Mouse (Mus musculus) macrophage (primary cell): Measurements from ENCODE around the gene Ceacam1. TPM values are rescaled to one million over a fixed set of nuclear protein-coding genes. Genes with fewer than 3 reads are reported as not detected.
"Not testable (repeated sequence)": the region's sequence is repeated elsewhere in the genome, so short reads cannot be mapped to it uniquely, and the experiment has no call there.

Experiments
- H3K27ac ChIP-seq: fragments of 350-480 bp; formaldehyde crosslinking; 2 replicates; pipeline ENCODE4 v1.9.0; 2021
- H3K36me3 ChIP-seq: fragments of 350-480 bp; formaldehyde crosslinking; 2 replicates; pipeline ENCODE4 v1.9.0; 2021; ENCODE audit errors: inconsistent target
- H3K4me3 ChIP-seq: fragments of 350-480 bp; formaldehyde crosslinking; 2 replicates; pipeline ENCODE4 v1.9.0; 2021; ENCODE audit errors: inconsistent target
- H3K79me2 ChIP-seq: fragments of 350-480 bp; formaldehyde crosslinking; 2 replicates; pipeline ENCODE4 v1.9.0; 2021; ENCODE audit errors: inconsistent target
- WGBS: methylation state at CpG from one replicate; pipeline ENCODE4 v1.1.7; 2026; ENCODE audit warnings: inconsistent platforms; ENCODE audit not compliant: missing documents; 5-methylcytosine and 5-hydroxymethylcytosine counted together
- polyA plus RNA-seq: library from polyadenylated mRNA; stranded (reverse); fragments of 250-400 nt; gene quantifications from 3 replicates; pipeline ENCODE4 v1.2.4, GENCODE M21; 2018; ENCODE audit warnings: inconsistent platforms

Gene Ceacam1
- polyA plus RNA-seq, 1 experiment from 2014 or later: 15.5 TPM

DNA sequence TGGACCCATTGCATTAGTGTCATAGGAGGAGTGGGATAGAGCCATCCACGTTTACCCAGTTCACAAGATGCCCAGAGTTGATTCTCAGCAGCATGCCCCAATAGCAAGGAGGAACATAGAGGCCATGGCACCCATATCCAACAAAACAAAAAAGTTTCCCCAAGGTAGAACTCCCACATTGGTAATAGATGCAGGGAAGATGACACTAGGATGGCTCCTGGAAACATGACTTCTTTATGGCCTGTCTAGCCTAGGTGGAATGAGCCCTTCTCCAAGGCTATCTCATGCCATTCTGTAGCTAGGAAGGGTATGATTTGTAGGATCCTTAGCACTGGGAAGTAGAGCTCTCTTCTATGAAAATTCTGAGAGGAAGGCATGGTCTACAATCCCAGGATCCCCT is 12.4 kb downstream of the Ceacam1 start:
- Histone ChIP-seq H3K79me2 (no peaks in the 10 kb centered on the region), H3K27ac (no peak overlapping the region), H3K4me3 (no peak overlapping the region), H3K36me3 (no peaks in the 10 kb centered on the region)
- 100% methylated on average over 1 of the region's 1 CpGs for WGBS

DNA sequence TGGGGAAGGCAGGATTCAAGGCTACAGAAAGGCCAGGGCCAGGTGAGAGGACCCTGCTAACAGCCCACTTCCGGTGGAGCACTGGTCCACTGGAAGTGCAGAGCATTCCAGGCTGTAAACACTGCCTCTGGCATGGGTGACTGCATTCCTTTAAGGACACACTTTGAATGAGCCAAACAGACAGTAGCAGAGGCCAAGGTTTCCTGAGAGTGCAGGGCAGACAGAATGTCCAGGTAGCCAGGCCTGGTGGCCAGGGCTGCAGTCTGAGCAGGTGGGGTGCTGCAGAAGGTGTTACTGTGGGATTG is 15.4 kb downstream of the Ceacam1 start:
- H3K4me3 ChIP-seq, H3K36me3 ChIP-seq, H3K79me2 ChIP-seq, H3K27ac ChIP-seq: not testable (repeated sequence)
- WGBS: no CpG with 5 or more reads among the region's 1 CpGs

DNA sequence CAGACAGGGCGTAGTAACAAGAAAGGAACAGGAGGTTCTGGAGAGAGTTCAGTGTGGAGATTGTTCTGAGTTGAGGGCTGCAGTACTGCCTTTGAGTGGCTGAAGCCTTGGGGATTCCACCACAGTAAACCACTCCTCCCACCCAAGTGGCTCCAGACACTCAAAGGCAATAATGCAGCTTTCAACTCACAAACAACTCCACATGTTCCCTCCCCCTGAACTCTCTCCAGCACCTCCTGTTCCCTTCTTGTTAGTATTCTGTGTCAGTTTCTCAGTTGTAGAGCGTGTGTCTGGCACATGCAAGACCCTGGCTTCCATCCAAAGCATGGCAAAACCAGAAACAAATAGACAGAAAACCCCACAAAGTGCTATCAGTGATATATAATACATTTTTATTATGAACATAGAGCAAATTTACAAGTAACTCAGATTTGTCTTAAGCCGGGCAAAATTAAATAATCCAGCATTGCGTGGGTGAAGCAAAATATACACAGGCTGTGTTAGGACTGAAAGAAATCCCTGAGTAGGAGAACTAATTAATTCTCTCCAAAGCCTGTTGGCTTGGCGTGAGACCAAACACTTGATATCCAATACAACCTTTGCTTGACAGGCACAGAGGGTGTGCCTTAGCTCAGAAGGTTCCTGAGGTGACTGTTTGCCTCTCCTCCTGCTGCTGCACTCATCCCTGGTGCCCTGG is 15.9 kb downstream of the Ceacam1 start:
- not testable (repeated sequence) for H3K4me3 ChIP-seq, H3K27ac ChIP-seq, H3K79me2 ChIP-seq, H3K36me3 ChIP-seq
- 85% methylated on average over 2 of the region's 5 CpGs for WGBS

DNA sequence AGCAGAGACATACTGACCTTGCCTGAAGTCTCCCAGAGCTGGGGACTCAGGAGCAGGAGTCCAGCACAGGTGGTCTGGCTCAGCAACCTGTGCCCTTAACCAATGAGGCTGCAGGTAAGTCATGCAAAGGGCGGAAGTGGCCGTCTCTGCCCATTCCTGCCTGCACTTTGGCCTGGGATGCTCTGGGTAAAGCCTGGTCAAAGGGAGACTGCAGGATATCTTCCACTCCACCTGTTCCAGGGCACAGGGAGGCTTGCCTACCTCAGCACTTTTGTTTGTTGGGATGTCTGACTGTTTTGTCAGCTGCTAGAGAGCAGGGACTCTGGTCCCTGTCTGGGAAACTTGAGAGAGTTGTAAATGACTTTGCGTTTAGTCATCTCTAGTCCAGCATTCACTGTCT is 25.3 kb downstream of the Ceacam1 start:
- Histone ChIP-seq H3K27ac (no peak overlapping the region), H3K4me3 (no peak overlapping the region), H3K36me3 (no peaks in the 10 kb centered on the region), H3K79me2 (no peaks in the 10 kb centered on the region)
- WGBS: 93% methylated on average over 3 of the region's 3 CpGs

DNA sequence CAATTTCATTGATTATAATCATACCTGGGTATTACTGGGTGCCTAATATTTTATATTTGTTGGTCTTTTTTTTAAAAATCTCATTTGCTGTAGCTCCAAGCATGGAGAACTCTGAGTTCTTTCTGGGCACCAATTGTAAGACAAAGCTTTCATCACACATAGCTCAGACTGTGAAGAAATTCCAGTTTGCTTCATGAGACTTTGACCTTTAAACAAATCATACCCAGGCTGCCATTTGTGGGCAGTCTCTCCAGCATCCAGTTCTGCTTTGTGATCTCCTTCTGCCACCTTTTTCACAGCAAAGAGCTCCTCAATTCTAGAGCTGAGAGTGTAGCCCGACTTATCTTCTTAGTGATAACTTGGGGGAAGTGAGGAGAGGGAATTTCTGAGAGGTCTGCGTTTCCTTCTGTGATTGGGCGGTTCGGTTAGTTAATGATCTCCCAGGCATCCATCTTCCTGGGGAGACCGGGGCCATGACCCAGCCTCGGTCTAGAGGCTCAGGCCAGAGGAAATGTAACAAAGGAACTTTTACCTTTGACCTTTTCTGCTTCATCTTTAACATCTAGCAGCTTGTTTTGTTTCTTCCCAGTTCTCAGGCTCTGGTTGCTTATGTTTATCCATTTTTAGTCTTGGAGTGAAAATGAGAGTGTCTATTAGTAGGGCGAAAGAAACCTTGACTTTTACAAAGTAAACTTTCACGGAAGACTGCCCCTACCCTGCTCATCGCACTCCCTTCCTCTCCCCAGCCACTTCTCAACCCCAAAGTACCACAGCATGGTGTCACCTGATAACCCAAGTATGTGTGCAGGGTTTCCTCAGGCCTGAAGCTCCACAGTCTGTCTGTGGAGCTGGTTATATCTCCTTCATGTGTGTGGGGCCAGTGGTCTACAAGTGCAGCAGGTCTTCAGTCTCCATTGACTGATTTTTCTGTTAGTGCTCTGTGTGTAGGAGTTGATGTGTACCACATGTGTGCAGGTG is 27.2 kb downstream of the Ceacam1 start:
- Histone ChIP-seq H3K27ac (no peak overlapping the region), H3K4me3 (no peak overlapping the region), H3K79me2 (no peaks in the 10 kb centered on the region), H3K36me3 (no peaks in the 10 kb centered on the region)
- 88% methylated on average over 9 of the region's 9 CpGs for WGBS

DNA sequence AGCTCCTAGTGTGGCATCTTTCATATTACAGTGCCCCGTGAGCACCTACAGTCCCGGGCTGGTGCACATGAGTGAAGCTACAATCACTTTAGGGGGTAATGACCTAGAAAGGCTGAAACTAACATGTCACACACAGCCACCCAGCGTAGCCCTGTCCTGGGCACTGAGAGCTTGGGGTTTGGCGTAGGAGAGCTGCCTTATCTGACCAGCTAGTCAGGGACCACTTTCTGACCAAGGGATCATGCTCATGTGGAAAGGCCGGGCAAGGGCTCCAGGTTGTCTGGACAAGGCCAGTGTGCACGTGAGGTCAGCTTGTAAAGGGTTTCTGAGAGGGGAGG is 36.6 kb downstream of the Ceacam1 start:
- 85% methylated on average over 6 of the region's 6 CpGs for WGBS
- H3K79me2 ChIP-seq: no peaks in the 10 kb centered on the region
- H3K36me3 ChIP-seq: no peaks in the 10 kb centered on the region
- no peak overlapping the region for H3K27ac ChIP-seq
- H3K4me3 ChIP-seq: no peak overlapping the region

DNA sequence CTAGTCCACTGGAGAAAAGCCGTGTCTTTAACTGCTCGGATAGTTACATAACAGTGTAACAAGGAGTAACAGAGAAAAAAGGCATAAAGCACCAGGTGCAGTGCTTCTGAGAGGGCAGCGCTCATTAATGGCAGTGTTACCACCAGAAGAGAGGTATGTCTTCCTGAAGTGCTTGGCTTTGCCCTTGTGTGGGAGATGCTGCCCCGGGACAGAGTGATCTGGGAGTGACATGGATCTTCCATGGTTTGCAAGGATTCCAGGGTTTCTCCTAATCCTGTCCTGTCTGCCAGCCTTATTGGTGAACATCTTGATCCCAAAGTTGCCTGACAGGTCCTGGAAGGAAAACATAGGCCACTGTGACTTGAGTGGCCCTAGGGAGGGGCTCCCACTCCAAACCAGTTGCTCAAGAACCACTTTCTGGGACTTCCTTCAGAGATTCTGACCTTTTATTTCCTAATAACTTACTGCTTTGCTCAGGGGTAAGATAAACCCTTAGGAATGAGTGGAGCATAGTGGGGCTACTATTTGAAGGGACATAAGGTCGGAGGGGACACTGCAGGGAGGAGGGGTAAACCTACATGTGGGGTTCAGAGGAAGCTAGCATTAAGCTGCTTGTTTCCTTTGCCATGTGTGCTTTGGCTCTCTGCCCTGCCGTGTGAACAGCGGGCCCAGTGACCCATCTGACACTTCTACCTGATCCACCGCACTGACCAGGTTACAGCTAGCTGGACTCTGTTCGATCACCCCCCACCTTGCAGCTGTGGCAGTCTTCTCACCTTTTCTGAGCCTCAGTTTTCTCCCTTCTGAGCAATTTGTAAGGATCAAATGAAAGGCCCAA is 37.2 kb downstream of the Ceacam1 start:
- Histone ChIP-seq H3K27ac (no peak overlapping the region), H3K79me2 (no peaks in the 10 kb centered on the region), H3K36me3 (no peaks in the 10 kb centered on the region), H3K4me3 (no peak overlapping the region)
- WGBS: 76% methylated on average over 9 of the region's 9 CpGs

DNA sequence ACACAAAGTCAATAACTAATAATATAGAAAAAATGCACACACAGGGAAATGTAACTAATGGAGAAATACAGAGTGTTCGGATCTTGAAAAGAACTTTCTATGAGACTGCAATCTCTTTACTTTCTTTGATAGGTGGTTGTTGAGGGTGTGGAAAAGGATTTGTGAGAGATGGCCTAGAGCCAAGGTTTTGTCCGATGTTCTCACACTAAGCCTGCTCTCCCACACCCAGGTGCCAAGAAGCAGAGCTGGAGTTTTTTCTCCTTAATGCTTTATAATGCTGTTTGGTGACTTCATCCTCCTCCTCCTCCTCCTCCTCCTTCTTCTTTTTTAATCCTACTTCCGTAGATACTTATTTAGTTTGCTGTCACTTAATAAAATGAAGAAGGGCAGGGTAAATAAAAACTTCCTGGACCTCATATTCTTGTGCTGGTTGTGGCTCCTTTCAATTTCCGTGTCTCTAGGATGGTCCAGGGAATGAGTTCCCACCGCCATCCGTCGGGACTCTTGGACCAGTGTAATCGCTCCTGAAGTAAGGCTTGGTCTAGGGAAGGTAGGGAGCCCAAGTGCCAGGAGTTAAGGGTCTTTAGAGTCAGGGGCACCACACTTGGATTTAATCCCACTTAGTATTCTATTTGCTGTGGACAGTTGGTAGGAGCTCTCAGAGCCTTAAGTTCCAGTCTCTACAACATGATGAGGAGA is 38.1 kb downstream of the Ceacam1 start:
- WGBS: 95% methylated on average over 8 of the region's 8 CpGs

DNA sequence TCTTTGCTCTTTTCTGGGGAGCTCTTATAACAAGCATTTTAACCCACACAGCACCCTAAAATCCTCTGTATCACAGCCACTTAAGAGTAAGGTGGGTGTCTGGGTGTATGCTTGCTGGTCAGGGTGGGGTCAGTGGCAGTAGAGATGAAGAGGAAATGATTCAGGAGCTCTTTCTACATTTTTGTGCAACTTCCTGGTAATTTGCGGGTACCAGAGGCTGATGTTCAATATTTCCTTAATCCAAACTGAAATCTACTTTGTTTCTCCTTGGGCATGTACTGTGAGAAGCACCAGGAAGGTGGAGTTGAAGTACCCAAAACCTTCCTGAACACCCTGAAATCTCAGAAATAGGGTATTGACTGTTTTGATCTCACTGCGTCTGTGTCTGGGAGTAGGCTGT is 40.7 kb downstream of the Ceacam1 start:
- Histone ChIP-seq H3K4me3 (no peak overlapping the region), H3K79me2 (no peaks in the 10 kb centered on the region), H3K36me3 (no peaks in the 10 kb centered on the region), H3K27ac (peak overlapping the region; percentile 69)
- WGBS: 22% methylated on average over 2 of the region's 2 CpGs

More for the DNA sequence above, 38.1 kb downstream of the Ceacam1 start:
- Histone ChIP-seq H3K36me3 (no peaks in the 10 kb centered on the region), H3K4me3 (no peak overlapping the region), H3K79me2 (no peaks in the 10 kb centered on the region), H3K27ac (no peak overlapping the region)

DNA sequence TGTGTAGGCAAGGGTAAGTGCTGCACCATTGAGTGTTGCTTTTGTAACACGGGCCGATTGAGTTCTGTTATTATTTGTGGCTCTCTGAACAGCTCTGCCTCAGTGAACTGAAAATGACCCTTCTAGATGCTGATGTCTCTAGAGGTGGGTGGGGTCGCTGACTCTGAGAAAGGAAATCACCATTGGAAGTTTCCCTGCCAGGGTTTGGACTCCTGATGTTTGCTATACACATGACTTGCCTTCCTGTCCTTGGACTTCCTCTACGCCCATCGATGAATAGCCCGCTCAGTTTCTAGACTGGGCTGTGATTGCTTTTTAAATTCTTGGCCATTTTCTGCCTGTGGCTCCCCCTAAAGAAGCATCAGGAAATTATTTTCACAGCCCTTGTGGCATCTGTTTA is 41.2 kb downstream of the Ceacam1 start:
- H3K4me3 ChIP-seq: no peak overlapping the region
- H3K79me2 ChIP-seq: no peaks in the 10 kb centered on the region
- H3K27ac ChIP-seq: peak overlapping the region; percentile 69
- 49% methylated on average over 6 of the region's 6 CpGs for WGBS
- no peaks in the 10 kb centered on the region for H3K36me3 ChIP-seq

DNA sequence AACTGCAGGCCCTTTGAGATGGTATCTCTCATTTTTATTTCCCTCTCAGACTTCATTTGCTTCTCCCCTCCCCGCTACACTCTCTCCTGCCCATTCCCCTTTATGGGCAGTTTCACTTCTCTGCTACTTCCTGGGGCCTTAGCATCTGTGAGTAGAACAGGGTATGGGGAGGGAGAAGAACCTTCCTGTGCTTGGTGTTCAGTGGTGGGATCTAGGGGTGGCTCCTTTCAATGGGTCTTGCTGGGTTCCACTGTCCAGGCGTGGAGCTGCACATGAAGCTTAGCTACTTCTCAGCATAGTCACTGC is 41.9 kb downstream of the Ceacam1 start:
- no peak overlapping the region for H3K4me3 ChIP-seq
- WGBS: 53% methylated on average over 2 of the region's 2 CpGs
- H3K36me3 ChIP-seq: no peaks in the 10 kb centered on the region
- H3K79me2 ChIP-seq: no peaks in the 10 kb centered on the region
- H3K27ac ChIP-seq: peak overlapping the region; percentile 69

DNA sequence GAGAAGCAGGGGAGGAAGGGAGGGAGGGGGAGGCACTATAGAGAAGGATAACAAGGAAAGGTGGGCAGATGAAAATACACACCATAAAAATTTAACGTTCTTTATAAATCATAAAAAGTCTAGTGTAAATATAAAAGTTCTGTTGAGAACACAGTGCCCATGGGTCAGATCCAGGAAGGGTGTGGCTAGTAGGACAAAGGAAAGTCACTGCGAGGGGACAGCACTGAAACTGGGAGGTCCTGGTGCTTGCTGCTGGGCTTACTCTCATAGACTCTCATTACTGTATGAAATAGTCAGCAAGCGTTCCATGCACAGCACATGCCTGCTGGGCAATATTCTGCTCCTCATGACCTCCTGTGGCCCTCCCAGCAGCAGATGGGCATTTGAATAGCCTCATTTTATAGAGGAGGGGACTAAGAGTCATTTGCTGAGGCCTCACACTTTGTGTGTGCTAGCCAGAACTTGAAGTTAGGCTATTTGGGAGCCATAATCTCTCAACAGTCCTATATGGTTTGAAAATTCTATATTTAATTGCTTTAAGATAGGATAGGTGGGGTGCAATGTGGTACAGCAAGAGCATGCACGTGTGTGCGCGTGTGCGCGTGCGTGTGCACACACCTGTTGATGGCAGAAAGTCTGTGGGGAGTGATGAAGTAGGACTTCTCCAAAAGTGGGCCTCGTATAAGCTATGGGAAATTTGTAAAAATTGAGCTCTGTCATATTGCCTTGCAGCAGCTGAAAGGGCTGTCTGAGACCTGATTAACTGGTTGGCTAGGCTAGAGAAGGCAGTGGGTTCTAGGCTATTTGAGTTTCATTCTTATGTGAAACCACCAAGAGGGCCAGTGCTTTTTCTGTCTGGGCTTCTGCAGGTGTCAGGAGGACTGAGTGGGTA is 42.5 kb downstream of the Ceacam1 start:
- H3K4me3 ChIP-seq: no peak overlapping the region
- H3K27ac ChIP-seq: peak overlapping the region; percentile 69
- no peaks in the 10 kb centered on the region for H3K79me2 ChIP-seq
- WGBS: 83% methylated on average over 10 of the region's 10 CpGs
- no peaks in the 10 kb centered on the region for H3K36me3 ChIP-seq

DNA sequence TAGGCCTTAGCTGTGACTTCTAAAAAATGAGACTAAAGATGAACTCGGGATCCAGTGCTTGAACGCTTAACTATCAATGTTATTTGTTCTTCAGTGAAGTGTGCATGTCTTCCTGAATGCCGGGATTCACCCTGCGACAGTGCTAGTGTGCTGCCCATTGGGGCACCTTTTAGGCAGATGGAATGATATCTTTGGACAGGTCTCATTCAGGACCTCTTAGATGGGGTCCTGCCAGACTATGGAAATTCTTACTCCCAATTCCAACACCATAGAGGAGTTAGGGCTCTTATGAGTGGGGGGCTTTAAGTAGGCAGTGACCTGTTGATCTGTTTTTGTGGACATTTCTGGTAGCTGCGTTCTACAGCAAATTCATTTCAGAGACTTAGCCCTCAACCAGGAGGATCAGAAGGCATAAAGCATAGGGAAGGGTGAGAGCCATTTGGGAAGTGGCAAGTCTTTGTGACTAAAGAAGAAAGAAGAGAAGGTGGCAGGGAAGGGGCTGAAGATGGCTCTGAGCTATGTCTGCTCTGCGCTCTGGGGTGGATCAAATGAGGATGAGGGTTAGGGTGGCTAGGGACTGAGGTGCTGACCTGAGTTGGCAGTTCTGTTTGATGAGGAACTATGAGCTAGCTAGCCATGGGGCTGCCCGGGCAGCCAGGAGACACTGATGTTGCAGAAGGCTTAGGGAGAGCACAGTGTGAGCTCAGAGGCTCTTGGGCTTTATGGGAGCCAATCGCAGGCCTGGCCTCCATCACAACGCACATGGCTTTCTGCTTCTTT is 43.4 kb downstream of the Ceacam1 start:
- Histone ChIP-seq H3K4me3 (no peak overlapping the region), H3K36me3 (no peaks in the 10 kb centered on the region), H3K79me2 (no peaks in the 10 kb centered on the region), H3K27ac (0 out of 2 replicates have a peak overlapping the region, but pooled peaks have one; percentile 34)
- WGBS: 80% methylated on average over 9 of the region's 9 CpGs
